Mouse (Mus musculus) testis, adult 2 months (tissue): ENCODE measurements at regions not wholly inside any gene's neighbourhood (a gene's known extent, or its start where the extent isn't known, plus 50 kb on each side); places are given as distances from the start of the nearest gene placed in this dataset.

Source experiments
- CTCF ChIP-seq: fragments of 200-500 bp; IDR thresholded peaks from 2 replicates; pipeline ENCODE4 v1.5.1; 2012; ENCODE audit warnings: low read depth, mild to moderate bottlenecking, inconsistent platforms, low read length, moderate library complexity; ENCODE audit not compliant: control insufficient read depth, insufficient read depth, insufficient replicate concordance
- POLR2A ChIP-seq: fragments of 200-500 bp; IDR thresholded peaks from 2 replicates; pipeline ENCODE4 v1.6.1; 2012; ENCODE audit warnings: low read depth, mild to moderate bottlenecking, inconsistent platforms, low read length, moderate library complexity; ENCODE audit not compliant: control insufficient read depth

GRCm38 (mm10) chr14:105385119-105385518 lies 126.7 kb downstream of the Ndfip2 start:
- TF ChIP-seq POLR2A (no peak), CTCF (no peak)
